Mouse (Mus musculus) heart, adult 2 months (tissue): Measurements from ENCODE around the gene Rap1gap.

Source experiments
- CTCF ChIP-seq: fragments of 200-600 bp; IDR thresholded peaks from 2 replicates; pipeline ENCODE4 v1.8.1; 2022; ENCODE audit warnings: antibody characterized with exemption, mild to moderate bottlenecking, moderate library complexity
- EP300 ChIP-seq: fragments of 200-500 bp; IDR thresholded peaks from 2 replicates; pipeline ENCODE4 v1.6.1; 2011; ENCODE audit warnings: low read depth, low read length, control low read depth; ENCODE audit not compliant: insufficient read depth
- POLR2A ChIP-seq: fragments of 200-500 bp; IDR thresholded peaks from 2 replicates; pipeline ENCODE4 v1.6.1; 2011; ENCODE audit warnings: mild to moderate bottlenecking, low read depth, low read length, control low read depth; ENCODE audit not compliant: insufficient read depth

- no peak for TF ChIP-seq CTCF
- TF ChIP-seq POLR2A = no peak
- TF ChIP-seq EP300 = no peak
These were observed 63.1 kb downstream of the Rap1gap start for GRCm38 (mm10) chr4:137727506-137728187.
